Comparison of ENCODE assay signal across 8 mouse cellular contexts in genomic region chr7:28377190-28378065, GRCm38 (mm10). TPM values are rescaled to one million over a fixed set of nuclear protein-coding genes. Genes with fewer than 3 reads are reported as not detected.
DNase-seq lines count a peak whose midpoint lies in the region; ATAC-seq and TF ChIP-seq lines count a peak whose summit lies in the region.

No protein-coding gene starts in this region.

- peak overlapping the region; percentile 89 for H3K27ac ChIP-seq in heart, embryonic 11.5 days (ENCODE audit: low read depth, low read length)
- peak overlapping the region; percentile 100 for H3K27ac ChIP-seq in macrophage

- peak; percentile 60 for DNase-seq in CD4-positive helper T cell, adult 2 months (ENCODE audit: low read depth, low spot score)
- no peak for DNase-seq in G1E (ENCODE audit: low spot score)
- DNase-seq in kidney, postnatal 10 days = peak; percentile 61
- no peak for DNase-seq in frontal cortex, postnatal 36 days (ENCODE audit: low spot score in 2 of 2)
- DNase-seq in urinary bladder, adult 2 months (ENCODE audit: low spot score) = no peak
- DNase-seq in layer of hippocampus, postnatal 25 days (ENCODE audit: extremely low spot score in 1 of 2, low spot score in 1 of 2) = no peak

- no peak for ATAC-seq in G1E (ENCODE audit: extremely low read depth, insufficient number of reproducible peaks, low FRiP score, poor library complexity, severe bottlenecking)
- no peak for ATAC-seq in heart, embryonic 11.5 days (replicated peaks; ENCODE audit: insufficient number of reproducible peaks, low FRiP score, low TSS enrichment)

- H3K4me3 ChIP-seq in G1E (ENCODE audit: low read depth, low read length) = peak overlapping the region; percentile 83
- peak overlapping the region; percentile 78 for H3K4me3 ChIP-seq in heart, embryonic 11.5 days (ENCODE audit: low read depth, low read length)
- peak overlapping the region; percentile 96 for H3K4me3 ChIP-seq in macrophage (ENCODE audit: inconsistent target)

- TF ChIP-seq CTCF in G1E (IDR thresholded peaks at IDR 0.05; ENCODE audit: low read depth, low read length) = no peak

- peak overlapping the region; percentile 96 for H3K4me2 ChIP-seq in heart, embryonic 11.5 days

- WGBS in heart, embryonic 11.5 days (ENCODE audit: insufficient replicate concordance) = 65% methylated on average over 18 of the region's 18 CpGs
- 20% methylated on average over 18 of the region's 18 CpGs for WGBS in macrophage (ENCODE audit: missing documents)

- H3K79me2 ChIP-seq in macrophage (ENCODE audit: inconsistent target) = peaks cover 40% of the 10 kb centered on the region

- H3K27me3 ChIP-seq in G1E (ENCODE audit: insufficient read depth, low read length) = no peaks in the 10 kb centered on the region
- no peaks in the 10 kb centered on the region for H3K27me3 ChIP-seq in heart, embryonic 11.5 days (ENCODE audit: control insufficient read depth, insufficient read depth, low read length)

- H3K4me1 ChIP-seq in G1E (ENCODE audit: insufficient read depth, low read depth, low read length) = peaks cover 83% of the 10 kb centered on the region
- peaks cover 55% of the 10 kb centered on the region for H3K4me1 ChIP-seq in heart, embryonic 11.5 days (ENCODE audit: control insufficient read depth, insufficient read depth, low read length)

- H3K9me3 ChIP-seq in G1E (replicated peaks) = no peaks in the 10 kb centered on the region
- no peaks in the 10 kb centered on the region for H3K9me3 ChIP-seq in heart, embryonic 11.5 days (replicated peaks; ENCODE audit: control insufficient read depth, low read length)

- H3K36me3 ChIP-seq in G1E (replicated peaks) (peaks cover 20% of the 10 kb centered on the region), macrophage (ENCODE audit: inconsistent target) (peaks cover 10% of the 10 kb centered on the region; the same call in 1 of the 2 replicates)
- no peaks in the 10 kb centered on the region for H3K36me3 ChIP-seq in heart, embryonic 11.5 days (ENCODE audit: control insufficient read depth, insufficient read depth, low read length)

- peak overlapping the region; percentile 89 for H3K9ac ChIP-seq in heart, embryonic 11.5 days (ENCODE audit: low read depth, low read length)

RNA-seq across cellular contexts. Expression of gene Zfp36, which starts 2.6 kb away (rescaled TPM):
- total RNA-seq in G1E (2014; fragmentation: Nextera tagmentation) (39.0 and 42.8 TPM in 2 replicates), G1E (2017) (20.4 and 21.3 TPM in 2 replicates)
- polyA plus RNA-seq in G1E (2012) (25.5 and 28.3 TPM in 2 replicates), macrophage (2018) (67.8 to 98.8 TPM (median 74.9 TPM) in 3 replicates)
- 10.9 and 11.6 TPM in 2 replicates for polyA plus RNA-seq in heart, embryonic 11.5 days (2014; fragmentation: Nextera tagmentation; extraction: Ambion mirVana)
- total RNA-seq in macrophage (2018; cell fraction: chromatin; rRNA removed) = 1,000 to 10,000 TPM in 2 of 26 experiments, 100 to 1,000 TPM in 22, 10 to 100 TPM in 2; 91.8 to 1,107 (median 329) TPM
- total RNA-seq in macrophage (2018; cell fraction: cytosol; rRNA removed) = 1,000 to 10,000 TPM in 13 of 26 experiments, 100 to 1,000 TPM in 13; 132 to 2,956 (median 939) TPM
- 1,000 to 10,000 TPM in 15 of 26 experiments, 100 to 1,000 TPM in 11; 163 to 2,419 (median 1,098) TPM for total RNA-seq in macrophage (2018; cell fraction: nucleus; rRNA removed)
- polyA plus RNA-seq in urinary bladder, adult 2 months (2012; rRNA removed) = 33.5 and 34.1 TPM in 2 replicates
- total RNA-seq in layer of hippocampus, postnatal 25 days (2021) = 1 to 10 TPM; 2.7 to 2.8 TPM

RNA-seq across cellular contexts. Expression of gene Plekhg2, which starts 5.0 kb away (rescaled TPM):
- total RNA-seq in G1E (2014; fragmentation: Nextera tagmentation) (2.9 and 5.2 TPM in 2 replicates), G1E (2017) (1.7 and 3.4 TPM in 2 replicates)
- polyA plus RNA-seq in G1E (2012) (8.0 and 8.2 TPM in 2 replicates), macrophage (2018) (3.6 to 7.0 TPM (median 5.4 TPM) in 3 replicates)
- 44.6 and 47.8 TPM in 2 replicates for polyA plus RNA-seq in heart, embryonic 11.5 days (2014; fragmentation: Nextera tagmentation; extraction: Ambion mirVana)
- total RNA-seq in macrophage (2018; cell fraction: chromatin; rRNA removed) = 10 to 100 TPM; 17.2 to 81.8 (median 27.5) TPM
- total RNA-seq in macrophage (2018; cell fraction: cytosol; rRNA removed) = 1 to 10 TPM; 2.9 to 8.1 (median 5.7) TPM
- 10 to 100 TPM in 21 of 26 experiments, 1 to 10 TPM in 5; 5.4 to 60.3 (median 19.3) TPM for total RNA-seq in macrophage (2018; cell fraction: nucleus; rRNA removed)
- 11.7 and 23.9 TPM in 2 replicates for polyA plus RNA-seq in urinary bladder, adult 2 months (2012; rRNA removed)
- 1 to 10 TPM; 6.2 to 8.9 TPM for total RNA-seq in layer of hippocampus, postnatal 25 days (2021)

RNA-seq across cellular contexts. Expression of gene Med29, which starts 15.1 kb away (rescaled TPM):
- total RNA-seq in G1E (2014; fragmentation: Nextera tagmentation) = 15.4 and 21.9 TPM in 2 replicates
- total RNA-seq in G1E (2017) = 17.7 and 21.0 TPM in 2 replicates
- polyA plus RNA-seq in G1E (2012) = 11.2 and 14.8 TPM in 2 replicates
- polyA plus RNA-seq in heart, embryonic 11.5 days (2014; fragmentation: Nextera tagmentation; extraction: Ambion mirVana) = 46.4 and 54.3 TPM in 2 replicates
- total RNA-seq in macrophage (2018; cell fraction: chromatin; rRNA removed) = 10 to 100 TPM in 2 of 26 experiments, 1 to 10 TPM in 24; 2.6 to 11.9 (median 5.0) TPM
- total RNA-seq in macrophage (2018; cell fraction: cytosol; rRNA removed) = 10 to 100 TPM in 22 of 26 experiments, 1 to 10 TPM in 4; 8.8 to 16.2 (median 11.9) TPM
- total RNA-seq in macrophage (2018; cell fraction: nucleus; rRNA removed) = 10 to 100 TPM in 2 of 26 experiments, 1 to 10 TPM in 24; 2.4 to 10.8 (median 5.4) TPM
- 13.6 to 20.0 TPM (median 16.3 TPM) in 3 replicates for polyA plus RNA-seq in macrophage (2018)
- 25.6 and 30.8 TPM in 2 replicates for polyA plus RNA-seq in urinary bladder, adult 2 months (2012; rRNA removed)
- 10 to 100 TPM; 19.3 to 22.0 TPM for total RNA-seq in layer of hippocampus, postnatal 25 days (2021)

RNA-seq across cellular contexts. Expression of gene Paf1, which starts 15.3 kb away (rescaled TPM):
- total RNA-seq in G1E (2014; fragmentation: Nextera tagmentation) (66.6 and 68.5 TPM in 2 replicates), G1E (2017) (69.1 and 96.2 TPM in 2 replicates)
- polyA plus RNA-seq in G1E (2012) (103 and 170 TPM in 2 replicates), macrophage (2018) (72.5 to 257 TPM (median 75.2 TPM) in 3 replicates)
- polyA plus RNA-seq in heart, embryonic 11.5 days (2014; fragmentation: Nextera tagmentation; extraction: Ambion mirVana) = 70.2 and 81.4 TPM in 2 replicates
- total RNA-seq in macrophage (2018; cell fraction: chromatin; rRNA removed) = 100 to 1,000 TPM; 101 to 451 (median 214) TPM
- total RNA-seq in macrophage (2018; cell fraction: cytosol; rRNA removed) = 10 to 100 TPM; 37.2 to 79.3 (median 58.5) TPM
- 100 to 1,000 TPM in 20 of 26 experiments, 10 to 100 TPM in 6; 77.1 to 321 (median 147) TPM for total RNA-seq in macrophage (2018; cell fraction: nucleus; rRNA removed)
- polyA plus RNA-seq in urinary bladder, adult 2 months (2012; rRNA removed) = 108 and 130 TPM in 2 replicates
- total RNA-seq in layer of hippocampus, postnatal 25 days (2021) = 10 to 100 TPM; 63.0 to 69.3 TPM

RNA-seq across cellular contexts. Expression of gene Rps16, which starts 27.0 kb away (rescaled TPM):
- 848 and 905 TPM in 2 replicates for total RNA-seq in G1E (2014; fragmentation: Nextera tagmentation)
- total RNA-seq in G1E (2017) = 900 and 1,212 TPM in 2 replicates
- 1,941 and 2,248 TPM in 2 replicates for polyA plus RNA-seq in G1E (2012)
- polyA plus RNA-seq in heart, embryonic 11.5 days (2014; fragmentation: Nextera tagmentation; extraction: Ambion mirVana) = 750 and 792 TPM in 2 replicates
- 100 to 1,000 TPM in 1 of 26 experiments, 10 to 100 TPM in 22, 1 to 10 TPM in 3; 7.8 to 113 (median 17.4) TPM for total RNA-seq in macrophage (2018; cell fraction: chromatin; rRNA removed)
- 1,000 to 10,000 TPM in 6 of 26 experiments, 100 to 1,000 TPM in 20; 365 to 1,079 (median 619) TPM for total RNA-seq in macrophage (2018; cell fraction: cytosol; rRNA removed)
- total RNA-seq in macrophage (2018; cell fraction: nucleus; rRNA removed) = 100 to 1,000 TPM in 9 of 26 experiments, 10 to 100 TPM in 17; 47.6 to 158 (median 92.7) TPM
- 335 to 822 TPM (median 800 TPM) in 3 replicates for polyA plus RNA-seq in macrophage (2018)
- polyA plus RNA-seq in urinary bladder, adult 2 months (2012; rRNA removed) = 1,939 and 2,023 TPM in 2 replicates
- 100 to 1,000 TPM; 431 to 496 TPM for total RNA-seq in layer of hippocampus, postnatal 25 days (2021)

Comparison
In these comparisons a context has a peak if more than half of its experiments do, and no peak if none do; other contexts are left out.
1. DNase-seq: peak in CD4-positive helper T cell, adult 2 months (single experiment) and kidney, postnatal 10 days (single experiment); none in G1E (single experiment), frontal cortex, postnatal 36 days (0 of 2), urinary bladder, adult 2 months (single experiment) and layer of hippocampus, postnatal 25 days (0 of 2).
2. Peak in every context shown above with its lines, with median percentiles within 50 percentile points of each other: H3K4me3 ChIP-seq.